Mouse (Mus musculus): ENCODE measurements around the gene Kif5a. TPM values are rescaled to one million over a fixed set of nuclear protein-coding genes. Genes with fewer than 3 reads are reported as not detected.
A peak's percentile ranks its signal among the peaks of the same experiment; 100 is the strongest.
"Not testable (repeated sequence)": the region's sequence is repeated elsewhere in the genome, so short reads cannot be mapped to it uniquely, and the experiment has no call there.

Kif5a gene
- polyA plus RNA-seq (2014; fragmentation: Nextera tagmentation; extraction: Ambion mirVana), result 47.6 and 68.8 TPM in 2 replicates

GRCm38 (mm10) chr10:127262548-127263398, at the start of gene Kif5a:
Gene Kif5a (minus strand): TSS chr10:127263348.
- peak within 1 kb of the TSS; percentile 89 for H3K9ac ChIP-seq (ENCODE audit: low read length)
- peak; percentile 70 for DNase-seq (ENCODE audit: low spot score)
- H3K27ac ChIP-seq (ENCODE audit: low read depth, low read length), result peak within 1 kb of the TSS; percentile 79
- under 1% methylated on average over 52 of the region's 53 CpGs for WGBS
- peak within 1 kb of the TSS; percentile 52 for H3K4me3 ChIP-seq (ENCODE audit: low read depth, low read length)
- H3K4me2 ChIP-seq (ENCODE audit: low read length), result peak within 1 kb of the TSS; percentile 69
- H3K27me3 ChIP-seq (replicated peaks; ENCODE audit: control insufficient read depth, insufficient read depth, low read length), result no peaks in the 10 kb centered on the region
- H3K36me3 ChIP-seq (ENCODE audit: control insufficient read depth, insufficient read depth, low read length), result no peaks in the 10 kb centered on the region
- ATAC-seq, result peak; percentile 57
- H3K4me1 ChIP-seq (ENCODE audit: control insufficient read depth, insufficient read depth, low read length), result peaks cover 21% of the 10 kb centered on the region
- H3K9me3 ChIP-seq (replicated peaks; ENCODE audit: control insufficient read depth, low read length), result no peaks in the 10 kb centered on the region

GRCm38 (mm10) chr10:127312858-127313257, 49.7 kb upstream of the Kif5a start:
- peaks cover 13% of the 10 kb centered on the region for H3K36me3 ChIP-seq (ENCODE audit: control insufficient read depth, insufficient read depth, low read length)
- peaks cover 5% of the 10 kb centered on the region; the same call in 1 of the 2 replicates for H3K4me1 ChIP-seq (ENCODE audit: control insufficient read depth, insufficient read depth, low read length)
- H3K9ac ChIP-seq (ENCODE audit: low read length), result no peak overlapping the region
- DNase-seq (ENCODE audit: low spot score) (no peak), ATAC-seq (no peak)
- WGBS, result 78% methylated on average over 4 of the region's 4 CpGs
- no peak overlapping the region for H3K4me3 ChIP-seq (ENCODE audit: low read depth, low read length)
- no peak overlapping the region for H3K27ac ChIP-seq (ENCODE audit: low read depth, low read length)
- no peak overlapping the region for H3K4me2 ChIP-seq (ENCODE audit: low read length)
- H3K27me3 ChIP-seq (replicated peaks; ENCODE audit: control insufficient read depth, insufficient read depth, low read length), result no peaks in the 10 kb centered on the region
- H3K9me3 ChIP-seq (replicated peaks; ENCODE audit: control insufficient read depth, low read length), result no peaks in the 10 kb centered on the region

- no peaks in the 10 kb centered on the region for H3K27me3 ChIP-seq (replicated peaks; ENCODE audit: control insufficient read depth, insufficient read depth, low read length)
- peak overlapping the region; percentile 80 for H3K9ac ChIP-seq (ENCODE audit: low read length)
- ATAC-seq (peak; percentile 52), DNase-seq (ENCODE audit: low spot score) (peak; percentile 91)
- peaks cover 19% of the 10 kb centered on the region for H3K36me3 ChIP-seq (ENCODE audit: control insufficient read depth, insufficient read depth, low read length)
- peak overlapping the region; percentile 65 for H3K4me3 ChIP-seq (ENCODE audit: low read depth, low read length)
- H3K4me1 ChIP-seq (ENCODE audit: control insufficient read depth, insufficient read depth, low read length), result peaks cover 5% of the 10 kb centered on the region; the same call in 1 of the 2 replicates
- 2% methylated on average over 4 of the region's 4 CpGs for WGBS
- peak overlapping the region; percentile 84 for H3K4me2 ChIP-seq (ENCODE audit: low read length)
- no peaks in the 10 kb centered on the region for H3K9me3 ChIP-seq (replicated peaks; ENCODE audit: control insufficient read depth, low read length)
- peak overlapping the region; percentile 62; the same call in 1 of the 2 replicates for H3K27ac ChIP-seq (ENCODE audit: low read depth, low read length)
Observed at GRCm38 (mm10) chr10:127312356-127312676, 49.2 kb upstream of the Kif5a start.

- Histone ChIP-seq H3K9me3 (replicated peaks; ENCODE audit: control insufficient read depth, low read length) (no peaks in the 10 kb centered on the region), H3K36me3 (ENCODE audit: control insufficient read depth, insufficient read depth, low read length) (peaks cover 25% of the 10 kb centered on the region), H3K4me1 (ENCODE audit: control insufficient read depth, insufficient read depth, low read length) (peaks cover 5% of the 10 kb centered on the region; the same call in 1 of the 2 replicates), H3K9ac (ENCODE audit: low read length) (peak within 1 kb of the TSS; percentile 80), H3K4me3 (ENCODE audit: low read depth, low read length) (peak within 1 kb of the TSS; percentile 65), H3K27me3 (replicated peaks; ENCODE audit: control insufficient read depth, insufficient read depth, low read length) (no peaks in the 10 kb centered on the region), H3K4me2 (ENCODE audit: low read length) (peak within 1 kb of the TSS; percentile 84), H3K27ac (ENCODE audit: low read depth, low read length) (peak within 1 kb of the TSS; percentile 62; the same call in 1 of the 2 replicates)
- peak; percentile 97 for ATAC-seq
- DNase-seq (ENCODE audit: low spot score), result peak; percentile 98
- WGBS, result under 1% methylated on average over 65 of the region's 65 CpGs
Observed at GRCm38 (mm10) chr10:127311476-127312355, 48.6 kb upstream of the Kif5a start, which contains the start of gene Mars. Gene Mars (minus strand): TSS chr10:127311786.

- Histone ChIP-seq H3K4me1 (ENCODE audit: control insufficient read depth, insufficient read depth, low read length) (peaks cover 5% of the 10 kb centered on the region; the same call in 1 of the 2 replicates), H3K4me3 (ENCODE audit: low read depth, low read length) (peak overlapping the region; percentile 65), H3K9ac (ENCODE audit: low read length) (peak overlapping the region; percentile 80), H3K4me2 (ENCODE audit: low read length) (peak overlapping the region; percentile 84), H3K9me3 (replicated peaks; ENCODE audit: control insufficient read depth, low read length) (no peaks in the 10 kb centered on the region), H3K27me3 (replicated peaks; ENCODE audit: control insufficient read depth, insufficient read depth, low read length) (no peaks in the 10 kb centered on the region), H3K36me3 (ENCODE audit: control insufficient read depth, insufficient read depth, low read length) (peaks cover 34% of the 10 kb centered on the region), H3K27ac (ENCODE audit: low read depth, low read length) (peak overlapping the region; percentile 58; the same call in 1 of the 2 replicates)
- ATAC-seq, result peak; percentile 33; the same call in 1 of the 2 replicates
- DNase-seq (ENCODE audit: low spot score), result no peak
- WGBS, result 37% methylated on average over 23 of the region's 23 CpGs
Observed at GRCm38 (mm10) chr10:127310523-127311475, 47.7 kb upstream of the Kif5a start.

GRCm38 (mm10) chr10:127309167-127309566, 46.0 kb upstream of the Kif5a start:
- H3K9ac ChIP-seq (ENCODE audit: low read length); H3K27ac ChIP-seq (ENCODE audit: low read depth, low read length); DNase-seq (ENCODE audit: low spot score); H3K4me1 ChIP-seq (ENCODE audit: control insufficient read depth, insufficient read depth, low read length); ATAC-seq; H3K9me3 ChIP-seq (replicated peaks; ENCODE audit: control insufficient read depth, low read length); H3K4me2 ChIP-seq (ENCODE audit: low read length); H3K4me3 ChIP-seq (ENCODE audit: low read depth, low read length); H3K27me3 ChIP-seq (replicated peaks; ENCODE audit: control insufficient read depth, insufficient read depth, low read length): not testable (repeated sequence)
- H3K36me3 ChIP-seq (ENCODE audit: control insufficient read depth, insufficient read depth, low read length), result peaks cover 50% of the 10 kb centered on the region
- WGBS, result 88% methylated on average over 3 of the region's 3 CpGs

- H3K4me2 ChIP-seq (ENCODE audit: low read length), result no peak overlapping the region
- H3K9ac ChIP-seq (ENCODE audit: low read length), result no peak overlapping the region
- H3K27me3 ChIP-seq (replicated peaks; ENCODE audit: control insufficient read depth, insufficient read depth, low read length), result no peaks in the 10 kb centered on the region
- no peaks in the 10 kb centered on the region for H3K9me3 ChIP-seq (replicated peaks; ENCODE audit: control insufficient read depth, low read length)
- DNase-seq (ENCODE audit: low spot score) (no peak), ATAC-seq (no peak)
- H3K4me3 ChIP-seq (ENCODE audit: low read depth, low read length), result no peak overlapping the region
- H3K36me3 ChIP-seq (ENCODE audit: control insufficient read depth, insufficient read depth, low read length), result peaks cover 99% of the 10 kb centered on the region
- H3K4me1 ChIP-seq (ENCODE audit: control insufficient read depth, insufficient read depth, low read length), result no peaks in the 10 kb centered on the region
- WGBS, result 93% methylated on average over 11 of the region's 11 CpGs
- no peak overlapping the region for H3K27ac ChIP-seq (ENCODE audit: low read depth, low read length)
Observed at GRCm38 (mm10) chr10:127303136-127303535, 40.0 kb upstream of the Kif5a start.

- DNase-seq (ENCODE audit: low spot score), result no peak
- Histone ChIP-seq H3K36me3 (ENCODE audit: control insufficient read depth, insufficient read depth, low read length) (peaks cover 99% of the 10 kb centered on the region), H3K27me3 (replicated peaks; ENCODE audit: control insufficient read depth, insufficient read depth, low read length) (no peaks in the 10 kb centered on the region), H3K4me3 (ENCODE audit: low read depth, low read length) (no peak overlapping the region), H3K9me3 (replicated peaks; ENCODE audit: control insufficient read depth, low read length) (no peaks in the 10 kb centered on the region), H3K9ac (ENCODE audit: low read length) (no peak overlapping the region), H3K4me2 (ENCODE audit: low read length) (no peak overlapping the region), H3K27ac (ENCODE audit: low read depth, low read length) (no peak overlapping the region), H3K4me1 (ENCODE audit: control insufficient read depth, insufficient read depth, low read length) (no peaks in the 10 kb centered on the region)
- 96% methylated on average over 6 of the region's 6 CpGs for WGBS
- no peak for ATAC-seq
Observed at GRCm38 (mm10) chr10:127300361-127300760, 37.2 kb upstream of the Kif5a start.

Data from forebrain, embryonic 14.5 days (tissue).